Mouse (Mus musculus) bone marrow macrophage, adult 2 months (primary cell): ENCODE data around the gene Dirc2.

ENCODE experiments used
- CTCF ChIP-seq: IDR thresholded peaks from 2 replicates; pipeline ENCODE4 v1.5.1; 2012; ENCODE audit warnings: low read depth, mild to moderate bottlenecking, low read length, moderate library complexity
- POLR2A ChIP-seq: IDR thresholded peaks from 2 replicates; pipeline ENCODE4 v1.6.1; 2012; ENCODE audit warnings: mild to moderate bottlenecking, low read depth, low read length, borderline replicate concordance

DNA sequence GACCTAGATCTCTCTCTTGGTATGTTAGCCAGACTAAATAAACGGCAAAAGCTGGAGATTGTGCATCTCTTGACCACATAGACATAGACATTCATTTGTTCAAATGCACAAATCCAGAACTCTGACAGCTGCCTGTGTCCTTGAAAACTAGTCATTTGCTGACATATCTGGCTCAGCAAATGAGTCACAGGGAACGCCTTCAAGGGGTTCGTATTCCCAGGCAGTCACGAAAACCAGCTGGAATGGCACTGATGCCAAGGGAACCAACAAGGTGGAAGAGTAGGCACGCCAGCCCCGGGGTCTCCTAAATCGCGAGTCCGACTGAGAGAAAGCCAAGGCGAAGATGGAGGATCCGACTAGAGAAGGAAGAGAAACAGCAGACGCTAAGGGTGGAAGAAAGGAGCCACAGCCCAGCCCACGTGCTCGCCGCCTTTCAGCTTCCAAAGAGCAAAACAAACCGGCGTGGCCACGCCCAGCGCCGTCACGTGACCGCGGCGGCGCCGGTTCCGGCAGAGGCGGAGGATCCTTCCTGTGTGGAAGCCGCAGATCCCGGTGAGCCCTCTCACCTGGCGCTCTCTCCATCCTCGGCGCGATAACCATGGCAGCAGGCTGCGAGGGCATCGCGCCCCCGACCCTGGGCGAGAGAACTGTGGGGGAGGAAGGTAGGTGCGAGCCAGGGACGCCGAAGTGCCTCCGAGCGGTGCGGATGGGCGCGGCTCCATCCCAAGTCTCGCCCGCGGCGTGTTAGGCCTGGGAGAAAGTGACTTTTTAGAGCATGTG, 912 bp upstream of the Dirc2 start, which contains the start of gene Hspbap1:
- no peak for TF ChIP-seq CTCF
- TF ChIP-seq POLR2A: 0 out of 2 replicates have a peak, but pooled peaks have one; percentile 7
